Mouse (Mus musculus) midbrain, embryonic 15.5 days (tissue): ENCODE measurements at regions not wholly inside any gene's neighbourhood (a gene's known extent, or its start where the extent isn't known, plus 50 kb on each side); places are given as distances from the start of the nearest gene placed in this dataset.

ENCODE experiments used
- ATAC-seq: fragments of 200-750 bp; cut with Nextera tagmentation; replicated peaks from 2 replicates; pipeline ENCODE4 v1.8.0; 2017; ENCODE audit warnings: moderate TSS enrichment
- H3K27ac ChIP-seq: fragments of 300-500 bp; sonication (generic); 2 replicates; pipeline ENCODE4 v1.5.1; 2015; ENCODE audit warnings: mild to moderate bottlenecking, inconsistent platforms
- H3K27me3 ChIP-seq: fragments of 300-500 bp; sonication (generic); replicated peaks from 2 replicates; pipeline ENCODE4 v1.6.1; 2015; ENCODE audit warnings: inconsistent platforms
- H3K36me3 ChIP-seq: fragments of 300-500 bp; sonication (generic); replicated peaks from 2 replicates; pipeline ENCODE4 v1.6.1; 2015; ENCODE audit warnings: inconsistent platforms
- H3K4me1 ChIP-seq: fragments of 300-500 bp; sonication (generic); 2 replicates; pipeline ENCODE4 v1.6.1; 2015; ENCODE audit warnings: inconsistent platforms
- H3K4me2 ChIP-seq: fragments of 300-500 bp; sonication (generic); 2 replicates; pipeline ENCODE4 v1.6.1; 2015; ENCODE audit warnings: inconsistent platforms, mild to moderate bottlenecking, moderate library complexity
- H3K4me3 ChIP-seq: fragments of 300-500 bp; sonication (generic); 2 replicates; pipeline ENCODE4 v1.5.1; 2015; ENCODE audit warnings: mild to moderate bottlenecking, inconsistent platforms
- H3K9ac ChIP-seq: fragments of 300-500 bp; sonication (generic); 2 replicates; pipeline ENCODE4 v1.6.1; 2015; ENCODE audit warnings: mild to moderate bottlenecking, inconsistent platforms
- H3K9me3 ChIP-seq: fragments of 300-500 bp; sonication (generic); 2 replicates; pipeline ENCODE4 v1.6.1; 2016; ENCODE audit warnings: inconsistent platforms
- WGBS: fragments of 180-500 bp; shearing (Covaris S2); methylation state at CpG from one replicate; pipeline ENCODE4 v1.1.7; 2015; ENCODE audit warnings: mixed read lengths; 5-methylcytosine and 5-hydroxymethylcytosine counted together

GRCm38 (mm10) chr6:100052955-100053795, 234.1 kb downstream of the Rybp start:
- H3K27ac ChIP-seq = no peak overlapping the region
- no peak overlapping the region for H3K4me2 ChIP-seq
- no peak overlapping the region for H3K9ac ChIP-seq
- no peaks in the 10 kb centered on the region for H3K9me3 ChIP-seq
- no peaks in the 10 kb centered on the region for H3K36me3 ChIP-seq
- H3K27me3 ChIP-seq = peaks cover 32% of the 10 kb centered on the region
- H3K4me3 ChIP-seq = no peak overlapping the region
- H3K4me1 ChIP-seq = 0 out of 2 replicates have a peak, but pooled peaks cover 3% of the 10 kb centered on the region
- ATAC-seq = no peak
- 72% methylated on average over 8 of the region's 8 CpGs for WGBS

GRCm38 (mm10) chr6:100052406-100052805, 234.9 kb downstream of the Rybp start:
- no peak overlapping the region for H3K9ac ChIP-seq
- no peak overlapping the region for H3K4me2 ChIP-seq
- whole genome bisulfite sequencing = 90% methylated on average over 4 of the region's 4 CpGs
- H3K36me3 ChIP-seq = no peaks in the 10 kb centered on the region
- no peak overlapping the region for H3K27ac ChIP-seq
- no peak for ATAC-seq
- H3K27me3 ChIP-seq = peaks cover 33% of the 10 kb centered on the region
- no peaks in the 10 kb centered on the region for H3K9me3 ChIP-seq
- no peak overlapping the region for H3K4me3 ChIP-seq
- 0 out of 2 replicates have a peak, but pooled peaks cover 3% of the 10 kb centered on the region for H3K4me1 ChIP-seq

DNA sequence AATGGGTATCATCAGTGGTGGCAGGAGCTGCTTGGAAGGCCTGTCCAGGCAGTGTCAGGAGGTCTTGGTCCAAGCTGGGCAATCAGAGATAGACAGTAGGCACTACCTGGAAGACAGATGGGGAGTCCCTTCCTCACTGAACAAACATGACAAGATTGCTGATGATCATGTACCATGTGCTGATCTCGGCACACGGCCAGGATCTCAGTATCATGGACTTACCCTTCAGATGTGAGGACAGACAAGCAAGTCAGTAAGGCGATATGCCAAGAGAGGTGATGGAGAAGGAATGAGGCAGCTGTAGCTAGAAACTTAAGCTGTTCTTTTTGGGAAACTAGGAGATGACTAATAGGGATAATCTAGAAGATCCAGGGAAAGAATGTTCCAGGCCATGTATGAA, 238.2 kb downstream of the Rybp start:
- no peaks in the 10 kb centered on the region for H3K36me3 ChIP-seq
- ATAC-seq = no peak
- H3K9me3 ChIP-seq = no peaks in the 10 kb centered on the region

DNA sequence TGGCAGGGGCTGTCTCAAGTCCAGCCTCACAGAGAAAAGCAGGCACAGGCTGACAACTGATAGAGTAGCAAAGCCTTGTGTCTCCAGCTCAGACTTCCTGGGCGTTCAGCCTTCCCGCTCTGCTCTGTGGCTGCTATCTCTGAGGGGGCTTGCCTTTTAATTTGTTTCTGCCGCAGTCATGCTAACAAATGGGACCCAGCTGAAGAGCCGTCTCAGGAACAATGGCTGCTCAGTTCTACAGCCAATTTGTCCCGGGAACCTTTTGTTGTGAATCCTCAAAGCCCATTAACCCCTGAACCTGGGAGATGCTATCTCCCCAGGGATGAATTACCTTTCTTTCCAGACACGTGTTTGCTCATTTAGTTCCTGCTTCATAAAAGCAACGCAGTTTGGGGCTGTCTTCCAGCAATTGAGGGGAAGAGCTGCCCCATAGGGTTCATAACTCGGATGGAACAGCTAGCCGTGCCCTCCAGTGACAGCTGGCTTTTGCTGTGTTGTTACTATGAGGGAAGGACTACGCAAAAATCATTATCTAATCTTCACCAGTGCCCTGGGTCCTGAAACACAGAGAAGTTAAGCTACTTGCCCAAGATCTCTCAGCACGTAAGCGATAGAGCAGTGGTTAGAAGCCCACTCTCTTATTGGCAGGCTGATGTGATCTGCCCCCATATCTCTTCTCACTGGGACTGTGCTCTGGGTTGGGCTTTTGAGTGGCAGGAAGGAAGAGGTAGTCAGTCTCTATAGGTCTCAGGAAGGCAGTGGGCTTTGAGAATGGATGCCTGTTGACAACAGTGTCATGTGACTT, 240.9 kb downstream of the Rybp start:
- peak; percentile 61 for ATAC-seq
- Histone ChIP-seq H3K9ac (no peak overlapping the region), H3K9me3 (no peaks in the 10 kb centered on the region), H3K4me1 (peaks cover 13% of the 10 kb centered on the region), H3K4me3 (no peak overlapping the region), H3K36me3 (no peaks in the 10 kb centered on the region), H3K27me3 (peaks cover 27% of the 10 kb centered on the region), H3K4me2 (no peak overlapping the region), H3K27ac (no peak overlapping the region)
- 17% methylated on average over 12 of the region's 12 CpGs for WGBS

More for the DNA sequence above, 238.2 kb downstream of the Rybp start:
- H3K27ac ChIP-seq = no peak overlapping the region
- peaks cover 25% of the 10 kb centered on the region for H3K27me3 ChIP-seq
- no peak overlapping the region for H3K9ac ChIP-seq
- no peak overlapping the region for H3K4me2 ChIP-seq
- 92% methylated on average over 3 of the region's 3 CpGs for WGBS
- no peak overlapping the region for H3K4me3 ChIP-seq
- peaks cover 13% of the 10 kb centered on the region for H3K4me1 ChIP-seq

GRCm38 (mm10) chr6:100045109-100045508, 242.2 kb downstream of the Rybp start:
- Histone ChIP-seq H3K36me3 (no peaks in the 10 kb centered on the region), H3K4me3 (no peak overlapping the region), H3K27ac (no peak overlapping the region), H3K9me3 (no peaks in the 10 kb centered on the region), H3K9ac (no peak overlapping the region), H3K4me1 (peaks cover 18% of the 10 kb centered on the region), H3K4me2 (no peak overlapping the region), H3K27me3 (peaks cover 27% of the 10 kb centered on the region)
- ATAC-seq = no peak
- WGBS = 85% methylated on average over 6 of the region's 6 CpGs

GRCm38 (mm10) chr6:100041161-100041560, 246.1 kb downstream of the Rybp start:
- H3K36me3 ChIP-seq = no peaks in the 10 kb centered on the region
- H3K4me1 ChIP-seq = peaks cover 15% of the 10 kb centered on the region
- H3K27ac ChIP-seq = no peak overlapping the region
- peaks cover 12% of the 10 kb centered on the region for H3K27me3 ChIP-seq
- no peaks in the 10 kb centered on the region for H3K9me3 ChIP-seq
- no peak overlapping the region for H3K4me3 ChIP-seq
- H3K9ac ChIP-seq = no peak overlapping the region
- 50% methylated on average over 5 of the region's 5 CpGs for WGBS
- ATAC-seq = 0 out of 2 replicates have a peak, but pooled peaks have one; percentile 37
- no peak overlapping the region for H3K4me2 ChIP-seq

DNA sequence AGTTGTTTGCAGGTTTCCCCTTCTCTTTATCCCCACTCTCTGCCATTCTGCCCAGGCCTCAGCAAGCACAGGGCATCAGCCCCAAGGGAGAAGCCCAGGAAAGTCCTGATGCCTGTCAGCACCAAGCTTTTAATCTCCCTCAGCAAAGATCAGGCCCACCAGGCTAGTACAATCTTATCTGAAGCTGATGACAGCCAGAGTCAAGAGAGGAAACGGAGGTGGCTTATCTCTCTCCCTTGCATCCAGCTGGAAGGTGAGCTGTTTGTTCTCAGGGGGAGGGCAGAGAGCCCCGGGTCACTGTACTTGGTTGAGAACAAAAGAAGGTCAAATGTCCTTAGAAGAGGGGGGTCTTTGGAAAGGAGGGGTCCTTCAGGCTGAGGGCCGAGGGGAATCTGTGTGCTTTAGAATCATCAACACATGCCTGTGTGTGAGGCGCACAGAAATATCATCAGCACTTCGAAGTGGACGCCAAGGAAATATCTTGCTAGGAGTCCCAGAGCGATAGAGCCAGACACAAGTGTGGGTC, 246.8 kb downstream of the Rybp start:
- Histone ChIP-seq H3K4me1 (peaks cover 9% of the 10 kb centered on the region; the same call in 1 of the 2 replicates), H3K4me3 (no peak overlapping the region), H3K27me3 (peaks cover 12% of the 10 kb centered on the region), H3K4me2 (no peak overlapping the region), H3K36me3 (no peaks in the 10 kb centered on the region), H3K9ac (no peak overlapping the region), H3K9me3 (no peaks in the 10 kb centered on the region), H3K27ac (no peak overlapping the region)
- ATAC-seq = no peak
- 53% methylated on average over 7 of the region's 7 CpGs for WGBS

GRCm38 (mm10) chr6:100032701-100033100, 254.6 kb downstream of the Rybp start:
- H3K27ac ChIP-seq = no peak overlapping the region
- no peak overlapping the region for H3K4me3 ChIP-seq
- H3K4me1 ChIP-seq = peaks cover 10% of the 10 kb centered on the region
- H3K4me2 ChIP-seq = no peak overlapping the region
- WGBS = 82% methylated on average over 10 of the region's 10 CpGs
- ATAC-seq = no peak
- H3K9ac ChIP-seq = no peak overlapping the region
- H3K36me3 ChIP-seq = no peaks in the 10 kb centered on the region
- H3K9me3 ChIP-seq = no peaks in the 10 kb centered on the region
- H3K27me3 ChIP-seq = peaks cover 7% of the 10 kb centered on the region; the same call in 1 of the 2 replicates

DNA sequence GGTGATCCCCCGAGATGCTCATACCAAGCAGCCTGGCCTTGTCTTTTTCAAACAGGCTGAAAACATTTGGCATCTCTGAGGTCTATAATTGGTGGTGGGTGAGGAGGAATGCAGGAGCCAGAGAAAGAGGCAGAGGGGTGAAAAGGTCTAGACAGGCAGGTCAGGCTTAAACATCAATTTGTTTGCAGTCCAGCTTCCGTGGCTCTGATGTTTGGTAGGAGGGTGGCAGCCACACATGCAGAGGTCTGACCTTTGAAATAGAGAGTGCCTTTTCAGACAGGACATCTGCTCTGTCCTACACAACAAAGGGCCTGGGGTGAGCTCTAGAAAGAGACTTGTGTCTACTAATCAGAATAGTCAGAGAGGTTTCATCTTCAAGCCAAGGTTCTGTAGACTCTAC, 256.8 kb downstream of the Rybp start:
- ATAC-seq = no peak
- no peak overlapping the region for H3K27ac ChIP-seq
- H3K4me2 ChIP-seq = no peak overlapping the region
- no peaks in the 10 kb centered on the region for H3K9me3 ChIP-seq
- 32% methylated on average over 2 of the region's 2 CpGs for WGBS
- peaks cover 13% of the 10 kb centered on the region; the same call in 1 of the 2 replicates for H3K27me3 ChIP-seq
- H3K4me1 ChIP-seq = peaks cover 14% of the 10 kb centered on the region
- no peak overlapping the region for H3K9ac ChIP-seq
- no peak overlapping the region for H3K4me3 ChIP-seq
- H3K36me3 ChIP-seq = no peaks in the 10 kb centered on the region

GRCm38 (mm10) chr6:100030010-100030409, 257.3 kb downstream of the Rybp start:
- ATAC-seq = no peak

DNA sequence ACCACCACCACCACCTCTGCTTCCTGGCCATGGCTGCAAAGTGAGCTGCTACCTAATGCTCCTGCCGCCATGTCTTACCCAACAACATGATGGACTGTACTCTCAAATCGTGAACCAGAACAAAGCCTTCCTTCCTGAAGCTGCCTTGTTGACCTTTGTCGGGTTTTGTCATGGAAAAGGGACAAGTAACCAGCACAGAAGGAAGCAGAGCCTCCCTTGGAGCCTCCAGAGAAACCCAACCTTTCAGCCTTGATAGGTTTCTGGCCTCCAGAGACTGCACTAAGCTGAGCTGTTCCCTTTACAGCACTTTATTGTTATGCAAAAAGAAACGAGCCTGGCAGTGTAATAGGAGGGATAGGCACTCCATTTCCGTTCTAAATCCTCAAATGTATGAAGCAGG, 259.8 kb downstream of the Rybp start:
- Histone ChIP-seq H3K36me3 (no peaks in the 10 kb centered on the region), H3K27me3 (peaks cover 13% of the 10 kb centered on the region; the same call in 1 of the 2 replicates), H3K27ac (no peak overlapping the region), H3K9me3 (no peaks in the 10 kb centered on the region), H3K9ac (no peak overlapping the region), H3K4me3 (no peak overlapping the region), H3K4me2 (no peak overlapping the region), H3K4me1 (peaks cover 16% of the 10 kb centered on the region)
- ATAC-seq = no peak
- WGBS = 39% methylated on average over 5 of the region's 5 CpGs

More at GRCm38 (mm10) chr6:100030010-100030409, 257.3 kb downstream of the Rybp start:
- Histone ChIP-seq H3K4me1 (peaks cover 16% of the 10 kb centered on the region), H3K27me3 (peaks cover 13% of the 10 kb centered on the region; the same call in 1 of the 2 replicates), H3K9ac (no peak overlapping the region), H3K36me3 (no peaks in the 10 kb centered on the region), H3K27ac (no peak overlapping the region), H3K9me3 (no peaks in the 10 kb centered on the region), H3K4me3 (no peak overlapping the region), H3K4me2 (no peak overlapping the region)
- 24% methylated on average over 9 of the region's 9 CpGs for WGBS

DNA sequence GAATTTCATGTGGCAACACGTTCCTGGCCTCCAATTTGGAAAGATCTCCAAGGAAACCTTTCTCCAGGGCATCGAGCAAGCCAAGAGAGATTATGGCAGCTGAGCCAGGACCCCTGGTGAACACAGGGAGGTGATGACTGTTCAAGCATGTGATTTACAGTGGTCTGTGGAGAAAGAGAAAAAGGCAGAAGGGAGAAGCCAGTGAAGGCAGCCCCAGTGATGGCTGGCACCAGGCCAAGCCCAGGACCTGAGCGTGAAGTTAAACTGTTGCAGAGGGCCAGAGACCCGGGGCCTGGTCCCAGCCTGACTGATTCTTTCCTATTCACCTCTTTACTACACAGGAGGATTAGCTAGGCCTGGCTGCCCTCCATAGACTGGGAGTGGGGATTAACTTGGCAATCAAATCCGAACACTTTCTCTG, 261.7 kb downstream of the Rybp start:
- Histone ChIP-seq H3K27ac (no peak overlapping the region), H3K36me3 (no peaks in the 10 kb centered on the region), H3K4me1 (peaks cover 16% of the 10 kb centered on the region), H3K4me2 (no peak overlapping the region), H3K9ac (no peak overlapping the region), H3K9me3 (no peaks in the 10 kb centered on the region), H3K27me3 (peaks cover 17% of the 10 kb centered on the region), H3K4me3 (no peak overlapping the region)
- 17% methylated on average over 5 of the region's 5 CpGs for WGBS
- peak; percentile 89 for ATAC-seq
